Mouse (Mus musculus): ENCODE data around the gene Akt3. TPM values are rescaled to one million over a fixed set of nuclear protein-coding genes. Genes with fewer than 3 reads are reported as not detected.

Gene Akt3
- polyA plus RNA-seq, 1 experiment from 2014 or later = 3.4 TPM

- Histone ChIP-seq H3K4me1 (replicated peaks; ENCODE audit: insufficient read depth, low read length) (0 out of 2 replicates have a peak, but pooled peaks cover 2% of the 10 kb centered on the region), H3K4me3 (replicated peaks; ENCODE audit: low read depth, low read length) (no peak overlapping the region), H3K27ac (no peak overlapping the region), H3K36me3 (ENCODE audit: insufficient read depth, low read length) (no peaks in the 10 kb centered on the region), H3K9me3 (replicated peaks; ENCODE audit: low read length) (no peaks in the 10 kb centered on the region), H3K4me2 (ENCODE audit: low read length) (no peak overlapping the region), H3K9ac (ENCODE audit: low read depth, low read length) (no peak overlapping the region), H3K27me3 (ENCODE audit: insufficient read depth, low read length) (no peaks in the 10 kb centered on the region)
- no peak for ATAC-seq (replicated peaks; ENCODE audit: low FRiP score, low read depth)
- DNase-seq (ENCODE audit: low spot score) = no peak
- 81% methylated on average over 4 of the region's 4 CpGs for WGBS
- no peak for TF ChIP-seq CTCF (IDR thresholded peaks at IDR 0.05; ENCODE audit: low read depth)
Observed at GRCm38 (mm10) chr1:176971479-176971797, 286.6 kb downstream of the Akt3 start.

- Histone ChIP-seq H3K4me3 (replicated peaks; ENCODE audit: low read depth, low read length) (no peak overlapping the region), H3K27ac (no peak overlapping the region), H3K27me3 (ENCODE audit: insufficient read depth, low read length) (no peaks in the 10 kb centered on the region), H3K9ac (ENCODE audit: low read depth, low read length) (no peak overlapping the region), H3K4me1 (replicated peaks; ENCODE audit: insufficient read depth, low read length) (0 out of 2 replicates have a peak, but pooled peaks cover 2% of the 10 kb centered on the region), H3K4me2 (ENCODE audit: low read length) (no peak overlapping the region), H3K36me3 (ENCODE audit: insufficient read depth, low read length) (no peaks in the 10 kb centered on the region), H3K9me3 (replicated peaks; ENCODE audit: low read length) (no peaks in the 10 kb centered on the region)
- ATAC-seq (replicated peaks; ENCODE audit: low FRiP score, low read depth) = no peak
- no peak for TF ChIP-seq CTCF (IDR thresholded peaks at IDR 0.05; ENCODE audit: low read depth)
- DNase-seq (ENCODE audit: low spot score) = no peak
- 72% methylated on average over 16 of the region's 16 CpGs for WGBS
Observed at GRCm38 (mm10) chr1:176970635-176971478, 287.1 kb downstream of the Akt3 start.

Other genes starting within 250 kb of the Akt3 start
- 2.5 and 2.6 TPM in 2 replicates for gene Zbtb18, start 184.1 kb upstream of the Akt3 start, polyA plus RNA-seq (2015; fragmentation: Nextera tagmentation; extraction: Ambion mirVana)

All from kidney, postnatal 0 days (tissue).